Mouse (Mus musculus) lung, adult 2 months (tissue): ENCODE results near the gene Pygm.

ENCODE experiments used
- CTCF ChIP-seq: fragments of 200-500 bp; IDR thresholded peaks from 2 replicates; pipeline ENCODE4 v1.5.1; 2011; ENCODE audit warnings: mild to moderate bottlenecking, low read length, control low read depth; ENCODE audit not compliant: insufficient read depth
- POLR2A ChIP-seq: fragments of 200-500 bp; IDR thresholded peaks from 2 replicates; pipeline ENCODE4 v1.6.1; 2011; ENCODE audit warnings: low read depth, mild to moderate bottlenecking, control low read depth, low read length, borderline replicate concordance; ENCODE audit errors: extremely low read depth

- TF ChIP-seq CTCF (peak; percentile 50), POLR2A (0 out of 2 replicates have a peak, but pooled peaks have one; percentile 23)
These were observed 17.1 kb downstream of the Pygm start for GRCm38 (mm10) chr19:6401131-6401815.
